Mouse (Mus musculus) lung, postnatal 25 days (tissue): ENCODE data around the gene Atp6v0a2.
"Not testable (repeated sequence)": the region's sequence is repeated elsewhere in the genome, so short reads cannot be mapped to it uniquely, and the experiment has no call there.

ENCODE experiments used
- DNase-seq: peaks from one replicate; pipeline ENCODE4 v3.0.0; 2022; ENCODE audit warnings: low spot score

The Atp6v0a2 gene

GRCm38 (mm10) chr5:124628448-124629363 is at the start of gene Atp6v0a2:
Gene Atp6v0a2 (plus strand): TSS chr5:124628576.
- peak; percentile 95 for DNase-seq

GRCm38 (mm10) chr5:124578633-124579317 is 49.6 kb upstream of the Atp6v0a2 start, which contains the start of the genes Eif2b1 and Gtf2h3:
Gene Eif2b1 (minus strand): TSS chr5:124579131.
Gene Gtf2h3 (plus strand): TSS chr5:124579140.
- peak; percentile 92 for DNase-seq

DNA sequence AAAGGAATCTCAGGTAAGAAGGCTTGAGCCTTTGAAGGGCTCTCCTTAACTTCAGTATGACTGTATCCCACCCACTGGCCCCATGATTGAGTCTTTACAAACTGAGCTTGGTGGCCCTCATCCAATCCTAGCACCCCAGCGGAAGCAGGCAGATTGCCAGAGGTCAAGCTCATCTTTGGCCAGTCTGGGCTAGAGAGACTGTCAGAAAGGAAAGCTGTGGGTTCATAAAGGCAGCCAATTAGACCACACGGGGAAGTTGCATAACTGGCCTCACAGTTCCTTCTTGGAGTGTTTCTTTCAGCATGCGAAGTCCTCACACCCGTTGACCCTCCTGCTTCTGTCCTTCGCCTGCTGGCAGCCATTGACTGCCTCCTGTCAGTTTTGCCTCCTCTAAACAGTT is 45.9 kb upstream of the Atp6v0a2 start:
- peak; percentile 25 for DNase-seq

DNA sequence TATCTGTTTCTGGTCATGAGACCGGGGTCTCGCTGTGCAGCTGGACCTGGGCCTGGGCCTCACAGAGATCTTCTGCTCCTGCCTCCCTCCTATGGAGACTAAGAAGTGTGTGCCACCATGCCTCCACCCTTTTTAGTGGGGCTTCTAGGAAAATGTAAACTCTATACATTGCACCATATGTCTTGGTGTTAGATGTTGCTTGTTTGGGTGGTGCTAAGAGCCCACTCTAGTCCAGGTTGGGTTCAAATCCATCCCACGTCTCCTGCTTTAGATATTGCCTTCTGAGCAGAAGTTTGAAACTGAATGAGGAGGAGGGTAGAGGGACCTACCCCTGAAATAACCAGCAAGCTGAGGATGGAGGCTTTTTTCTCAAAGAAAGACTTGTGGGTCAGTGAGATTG is 35.6 kb upstream of the Atp6v0a2 start:
- no peak for DNase-seq

GRCm38 (mm10) chr5:124598224-124599174 is 29.9 kb upstream of the Atp6v0a2 start:
- peak; percentile 97 for DNase-seq

- DNase-seq: not testable (repeated sequence)
Observed at GRCm38 (mm10) chr5:124599726-124600125, 28.6 kb upstream of the Atp6v0a2 start.

- DNase-seq: no peak
Observed at GRCm38 (mm10) chr5:124602349-124602748, 26.0 kb upstream of the Atp6v0a2 start.

DNA sequence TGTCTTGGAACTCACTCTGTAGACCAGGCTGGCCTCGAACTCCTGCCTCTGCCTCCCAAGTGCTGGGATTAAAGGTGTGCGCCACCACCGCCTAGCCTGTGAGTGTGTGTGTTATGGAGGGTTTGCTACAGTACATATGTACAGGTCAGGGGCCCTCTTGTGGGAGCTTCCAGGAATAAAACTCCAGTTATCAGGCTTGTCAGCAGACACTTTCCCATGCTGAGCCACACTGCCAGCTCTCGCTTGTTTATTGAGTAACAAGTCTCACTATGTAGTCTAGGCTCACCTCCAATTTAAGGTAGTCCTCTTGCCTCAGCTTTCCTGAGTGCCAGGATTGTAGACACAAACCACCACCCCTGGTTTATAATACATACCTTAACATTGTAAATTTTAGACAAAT is 24.1 kb upstream of the Atp6v0a2 start:
- no peak for DNase-seq

GRCm38 (mm10) chr5:124605041-124605622 is 23.2 kb upstream of the Atp6v0a2 start:
- DNase-seq: no peak

- DNase-seq: no peak
Observed at GRCm38 (mm10) chr5:124610965-124611364, 17.4 kb upstream of the Atp6v0a2 start.

DNA sequence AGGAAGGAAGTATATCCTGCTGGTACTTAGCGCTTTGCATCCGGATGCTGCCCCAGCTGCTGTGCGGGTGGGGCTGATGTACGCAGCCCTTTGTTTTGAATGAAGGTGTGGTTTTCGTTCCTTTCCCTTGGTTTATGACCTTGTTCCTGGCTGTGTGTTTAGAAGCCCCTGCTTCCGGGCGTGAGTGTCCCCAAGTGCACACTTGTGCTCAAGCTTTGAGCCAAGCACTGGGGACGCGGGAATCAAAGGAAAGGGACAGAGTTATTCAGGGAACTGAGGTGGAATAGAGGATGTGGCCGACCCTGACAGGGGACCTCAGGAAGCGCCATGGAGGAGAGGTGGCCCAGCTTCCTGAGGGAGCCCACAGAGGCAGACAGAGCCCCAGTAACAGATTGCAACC is 13.7 kb upstream of the Atp6v0a2 start:
- peak; percentile 21 for DNase-seq

DNA sequence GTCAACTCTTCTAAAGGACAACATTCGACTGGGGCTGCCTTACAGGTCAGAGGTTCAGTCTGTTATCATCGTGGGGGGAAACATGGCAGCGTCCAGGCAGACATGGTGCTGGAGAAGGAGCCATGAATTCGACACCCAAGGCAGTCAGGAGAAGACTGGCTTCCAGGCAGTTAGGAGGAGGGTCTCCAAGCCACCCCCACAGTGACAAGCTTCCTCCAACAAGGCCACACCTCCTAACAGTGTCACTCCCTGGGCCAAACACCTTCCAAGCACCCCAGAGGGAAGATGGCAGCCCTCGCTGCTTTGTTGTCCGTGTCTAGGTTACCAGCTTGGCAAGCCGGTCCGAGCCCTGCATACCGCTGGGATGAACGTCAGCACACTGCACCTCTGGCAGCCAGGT is 9.7 kb upstream of the Atp6v0a2 start:
- DNase-seq: no peak

DNA sequence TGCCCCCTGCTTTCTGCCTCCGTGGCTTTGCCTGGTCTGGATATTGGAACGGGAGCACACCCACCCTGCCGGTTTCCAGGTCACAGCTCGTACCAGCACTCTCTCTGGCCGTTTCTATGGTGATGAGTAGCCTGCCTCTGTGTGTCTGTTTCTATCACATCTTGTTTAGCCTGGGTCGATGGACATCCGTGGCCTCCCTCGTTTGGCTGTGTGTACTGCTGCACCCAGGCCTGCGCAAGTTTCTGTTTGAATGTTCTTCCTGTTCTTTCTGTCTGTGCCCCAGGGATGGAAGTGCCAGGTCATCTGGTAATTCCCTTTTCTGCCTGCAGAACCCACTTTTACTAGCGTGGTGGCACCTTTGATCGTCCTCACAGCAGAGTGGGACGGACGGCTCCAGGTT is 7.0 kb upstream of the Atp6v0a2 start:
- DNase-seq: no peak

DNA sequence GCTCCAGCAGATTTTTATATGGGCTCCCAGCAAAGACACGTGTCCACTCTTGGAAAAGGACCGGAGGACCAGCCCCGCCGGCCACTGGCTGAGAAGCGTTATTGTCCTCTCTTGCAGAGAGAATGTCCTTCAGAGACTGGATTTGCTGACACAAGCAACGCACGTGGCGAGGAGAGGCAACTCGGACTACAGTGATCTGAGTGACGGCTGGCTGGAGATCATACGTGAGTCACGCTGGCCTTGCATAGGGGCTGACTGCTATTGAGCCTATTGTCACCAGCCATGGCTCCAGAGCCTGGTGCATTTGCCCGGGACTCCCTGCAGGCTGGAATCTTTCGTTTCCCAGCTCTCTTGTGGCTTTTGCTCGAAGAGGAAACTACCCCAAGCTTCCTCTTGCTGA is 5.5 kb upstream of the Atp6v0a2 start:
- DNase-seq: no peak

GRCm38 (mm10) chr5:124624291-124624690 is 4.1 kb upstream of the Atp6v0a2 start:
- no peak for DNase-seq

- DNase-seq: no peak
Observed at GRCm38 (mm10) chr5:124629641-124630040, 1.3 kb downstream of the Atp6v0a2 start.

DNA sequence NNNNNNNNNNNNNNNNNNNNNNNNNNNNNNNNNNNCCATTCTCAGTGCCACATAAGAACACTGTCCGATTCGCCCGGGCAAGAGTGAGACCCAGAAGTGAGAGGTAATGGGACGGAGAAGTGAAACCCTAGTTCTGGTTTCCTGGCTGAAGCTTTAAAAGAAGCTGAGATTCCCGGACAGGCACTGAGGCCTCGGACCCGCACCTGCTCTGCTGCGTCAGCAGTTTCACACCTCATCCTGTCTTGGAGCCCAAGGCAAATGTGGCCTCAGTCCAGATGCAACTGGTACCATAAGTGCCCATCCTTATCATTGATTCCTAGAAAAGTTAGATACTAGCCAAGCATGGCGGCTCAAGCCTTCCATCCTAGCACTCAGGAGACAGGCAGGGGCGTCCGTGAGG is 3.3 kb downstream of the Atp6v0a2 start:
- no peak for DNase-seq

DNA sequence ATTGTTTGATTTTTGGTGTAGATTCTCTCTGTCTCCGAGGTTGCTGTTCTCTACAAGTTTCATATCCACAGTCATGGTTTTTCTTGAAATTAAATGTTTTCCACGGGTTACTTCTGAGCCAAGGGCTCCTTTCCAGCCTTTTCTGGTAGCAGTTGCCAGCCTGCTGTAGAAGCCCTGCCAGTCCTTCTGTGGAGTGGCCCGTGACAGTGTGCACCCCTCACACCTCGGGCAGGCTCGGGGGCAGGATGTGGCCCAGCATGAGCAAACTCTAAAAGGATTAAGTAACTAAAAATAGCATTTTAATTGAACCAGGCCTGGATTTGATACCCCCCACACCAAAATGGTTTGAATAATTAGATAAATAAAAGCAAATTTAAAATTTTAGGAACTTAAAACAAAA is 4.1 kb downstream of the Atp6v0a2 start:
- no peak for DNase-seq

GRCm38 (mm10) chr5:124633425-124633824 is 5.0 kb downstream of the Atp6v0a2 start:
- no peak for DNase-seq

GRCm38 (mm10) chr5:124635068-124635467 is 6.7 kb downstream of the Atp6v0a2 start:
- DNase-seq: not testable (repeated sequence)

- DNase-seq: no peak
Observed at GRCm38 (mm10) chr5:124636139-124636538, 7.8 kb downstream of the Atp6v0a2 start.

- DNase-seq: no peak
Observed at GRCm38 (mm10) chr5:124636694-124637093, 8.3 kb downstream of the Atp6v0a2 start.
